Mouse (Mus musculus): ENCODE results near the gene Olfr356. TPM values are rescaled to one million over a fixed set of nuclear protein-coding genes. Genes with fewer than 3 reads are reported as not detected.

Olfr356 gene
- not detected in 2 replicates for polyA plus RNA-seq (2016; fragmentation: Nextera tagmentation; extraction: Ambion mirVana)

DNA sequence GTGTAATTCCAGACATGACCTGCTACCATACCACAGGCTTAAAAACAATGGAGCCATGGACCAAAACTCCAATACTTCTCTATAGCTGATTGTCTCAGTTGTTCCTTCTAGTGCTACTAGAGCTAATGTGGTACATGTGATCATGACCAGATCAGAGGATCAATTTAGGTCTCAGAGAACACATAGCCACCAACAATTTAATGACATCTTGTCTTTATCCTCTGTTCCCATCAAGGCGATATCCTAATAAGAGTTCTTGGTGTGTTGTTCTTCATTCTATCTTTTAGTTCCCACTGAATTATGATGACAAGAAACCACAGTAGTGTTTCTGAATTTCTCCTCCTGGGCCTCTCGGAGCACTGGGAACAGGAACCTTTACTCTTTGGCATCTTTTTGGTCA, at the start of gene Olfr356:
Gene Olfr356, plus strand, starts transcription at position 301 of the 400 bp plus-strand sequence.
- no peak within 1 kb of the TSS for H3K9ac ChIP-seq
- H3K36me3 ChIP-seq: no peaks in the 10 kb centered on the region
- H3K4me2 ChIP-seq (replicated peaks): no peak within 1 kb of the TSS
- no peaks in the 10 kb centered on the region for H3K4me1 ChIP-seq
- no peaks in the 10 kb centered on the region for H3K27me3 ChIP-seq (replicated peaks)
- ATAC-seq (ENCODE audit: low FRiP score, low read depth): no peak
- H3K27ac ChIP-seq: no peak within 1 kb of the TSS
- no peak within 1 kb of the TSS for H3K4me3 ChIP-seq
- 92% methylated on average over 2 of the region's 2 CpGs for WGBS
- H3K9me3 ChIP-seq: peaks cover 7% of the 10 kb centered on the region; the same call in 1 of the 2 replicates

DNA sequence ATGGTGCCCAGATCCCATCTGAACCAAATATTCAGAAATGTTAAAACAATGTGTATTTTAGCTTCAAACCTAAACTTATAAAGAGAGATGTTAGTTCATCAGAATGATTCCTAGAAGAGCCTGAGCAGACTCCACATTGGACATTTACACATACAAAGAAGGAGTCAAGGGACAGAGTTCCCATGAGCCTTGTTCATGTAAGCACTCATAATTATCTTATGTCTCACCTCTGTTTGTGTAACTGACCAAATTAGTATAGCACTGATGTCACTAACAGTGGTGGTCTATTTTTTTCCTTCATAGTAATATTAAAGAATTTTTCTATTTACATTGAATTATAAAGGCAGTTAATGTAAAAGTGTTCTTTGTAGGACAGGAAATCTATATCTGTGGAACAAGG, 44.1 kb upstream of the Olfr356 start, which contains the start of gene Olfr353:
Gene Olfr353, minus strand, starts transcription at position 101 of the 400 bp plus-strand sequence.
- H3K4me1 ChIP-seq: no peaks in the 10 kb centered on the region
- no peak within 1 kb of the TSS for H3K4me3 ChIP-seq
- no peak within 1 kb of the TSS for H3K9ac ChIP-seq
- H3K9me3 ChIP-seq: peaks cover 24% of the 10 kb centered on the region
- H3K36me3 ChIP-seq: no peaks in the 10 kb centered on the region
- no peak within 1 kb of the TSS for H3K4me2 ChIP-seq (replicated peaks)
- no peaks in the 10 kb centered on the region for H3K27me3 ChIP-seq (replicated peaks)
- no peak within 1 kb of the TSS for H3K27ac ChIP-seq
- ATAC-seq (ENCODE audit: low FRiP score, low read depth): no peak

GRCm38 (mm10) chr2:36897114-36897513, 39.8 kb upstream of the Olfr356 start:
- Histone ChIP-seq H3K9ac (no peak overlapping the region), H3K36me3 (no peaks in the 10 kb centered on the region), H3K4me1 (no peaks in the 10 kb centered on the region), H3K9me3 (peaks cover 31% of the 10 kb centered on the region), H3K4me3 (no peak overlapping the region), H3K27me3 (replicated peaks) (no peaks in the 10 kb centered on the region), H3K4me2 (replicated peaks) (no peak overlapping the region), H3K27ac (no peak overlapping the region)
- no peak for ATAC-seq (ENCODE audit: low FRiP score, low read depth)

- no peak for ATAC-seq (ENCODE audit: low FRiP score, low read depth)
These were observed 31.5 kb upstream of the Olfr356 start, which contains the start of gene Olfr354 for GRCm38 (mm10) chr2:36905380-36905779. Gene Olfr354 (plus strand): TSS chr2:36905680.

DNA sequence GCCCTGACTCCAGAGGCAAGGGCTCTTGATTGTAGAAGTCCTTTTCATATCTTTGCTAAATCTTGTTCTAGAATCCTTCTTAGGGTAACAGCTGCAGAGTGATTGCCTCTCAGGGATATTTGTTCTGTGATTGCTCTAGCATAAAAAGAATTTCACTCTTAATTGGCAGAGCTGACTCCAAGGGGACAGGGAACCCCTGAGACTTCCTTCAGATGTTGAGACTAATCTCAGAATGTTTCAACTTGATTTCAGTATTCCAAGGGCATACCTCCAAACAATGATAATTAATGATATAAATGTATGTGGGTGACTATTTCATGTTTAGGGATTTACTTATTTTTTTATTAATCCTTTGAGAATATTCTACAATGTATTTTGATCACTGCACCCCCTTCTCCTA, 8.1 kb upstream of the Olfr356 start, which contains the start of gene Olfr355:
Gene Olfr355, minus strand, starts transcription at position 101 of the 400 bp plus-strand sequence.
- Histone ChIP-seq H3K27me3 (replicated peaks) (no peaks in the 10 kb centered on the region), H3K36me3 (no peaks in the 10 kb centered on the region), H3K27ac (no peak within 1 kb of the TSS), H3K9ac (no peak within 1 kb of the TSS), H3K4me1 (no peaks in the 10 kb centered on the region), H3K4me3 (no peak within 1 kb of the TSS), H3K9me3 (peaks cover 9% of the 10 kb centered on the region), H3K4me2 (replicated peaks) (no peak within 1 kb of the TSS)
- no peak for ATAC-seq (ENCODE audit: low FRiP score, low read depth)

More at GRCm38 (mm10) chr2:36905380-36905779, 31.5 kb upstream of the Olfr356 start, which contains the start of gene Olfr354:
- peaks cover 14% of the 10 kb centered on the region; the same call in 1 of the 2 replicates for H3K9me3 ChIP-seq
- no peak within 1 kb of the TSS for H3K9ac ChIP-seq
- H3K4me2 ChIP-seq (replicated peaks): no peak within 1 kb of the TSS
- H3K27me3 ChIP-seq (replicated peaks): no peaks in the 10 kb centered on the region
- no peaks in the 10 kb centered on the region for H3K4me1 ChIP-seq
- no peak within 1 kb of the TSS for H3K4me3 ChIP-seq
- H3K27ac ChIP-seq: no peak within 1 kb of the TSS
- no peaks in the 10 kb centered on the region for H3K36me3 ChIP-seq

Other genes starting within 250 kb of the Olfr356 start
- not detected in 2 replicates for gene Olfr347, start 205.2 kb upstream of the Olfr356 start, polyA plus RNA-seq (2016; fragmentation: Nextera tagmentation; extraction: Ambion mirVana)
- not detected in 2 replicates for gene Olfr348, start 152.8 kb upstream of the Olfr356 start, polyA plus RNA-seq (2016; fragmentation: Nextera tagmentation; extraction: Ambion mirVana)
- gene Olfr50, start 146.6 kb upstream of the Olfr356 start, polyA plus RNA-seq (2016; fragmentation: Nextera tagmentation; extraction: Ambion mirVana): not detected in 2 replicates
- gene Olfr3, start 120.1 kb upstream of the Olfr356 start, polyA plus RNA-seq (2016; fragmentation: Nextera tagmentation; extraction: Ambion mirVana): not detected in 2 replicates
- gene Olfr350, start 90.8 kb upstream of the Olfr356 start, polyA plus RNA-seq (2016; fragmentation: Nextera tagmentation; extraction: Ambion mirVana): not detected in 2 replicates
- gene Olfr351, start 74.5 kb upstream of the Olfr356 start, polyA plus RNA-seq (2016; fragmentation: Nextera tagmentation; extraction: Ambion mirVana): not detected in 2 replicates
- gene Olfr352, start 68.7 kb upstream of the Olfr356 start, polyA plus RNA-seq (2016; fragmentation: Nextera tagmentation; extraction: Ambion mirVana): not detected in 2 replicates
- not detected in 2 replicates for gene Olfr353, start 44.2 kb upstream of the Olfr356 start, polyA plus RNA-seq (2016; fragmentation: Nextera tagmentation; extraction: Ambion mirVana)
- gene Olfr354, start 31.4 kb upstream of the Olfr356 start, polyA plus RNA-seq (2016; fragmentation: Nextera tagmentation; extraction: Ambion mirVana): not detected in 2 replicates
- not detected in 2 replicates for gene Olfr355, start 8.2 kb upstream of the Olfr356 start, polyA plus RNA-seq (2016; fragmentation: Nextera tagmentation; extraction: Ambion mirVana)
- gene Olfr357, start 56.7 kb downstream of the Olfr356 start, polyA plus RNA-seq (2016; fragmentation: Nextera tagmentation; extraction: Ambion mirVana): not detected in 2 replicates
- gene Olfr358, start 72.2 kb downstream of the Olfr356 start, polyA plus RNA-seq (2016; fragmentation: Nextera tagmentation; extraction: Ambion mirVana): not detected in 2 replicates
- gene Olfr360, start 128.6 kb downstream of the Olfr356 start, polyA plus RNA-seq (2016; fragmentation: Nextera tagmentation; extraction: Ambion mirVana): not detected in 2 replicates
- not detected in 2 replicates for gene Olfr361, start 152.2 kb downstream of the Olfr356 start, polyA plus RNA-seq (2016; fragmentation: Nextera tagmentation; extraction: Ambion mirVana)
- gene Olfr362, start 180.8 kb downstream of the Olfr356 start, polyA plus RNA-seq (2016; fragmentation: Nextera tagmentation; extraction: Ambion mirVana): not detected in 2 replicates
- not detected in 2 replicates for gene Olfr364-ps1, start 202.2 kb downstream of the Olfr356 start, polyA plus RNA-seq (2016; fragmentation: Nextera tagmentation; extraction: Ambion mirVana)